Mouse (Mus musculus) heart, embryonic 15.5 days (tissue): ENCODE data around the gene Smurf1. TPM values are rescaled to one million over a fixed set of nuclear protein-coding genes. Genes with fewer than 3 reads are reported as not detected.

Experiments
- ATAC-seq: fragments of 200-750 bp; cut with Nextera tagmentation; replicated peaks from 2 replicates; pipeline ENCODE4 v1.8.0; 2017; ENCODE audit warnings: low read depth, moderate TSS enrichment; ENCODE audit not compliant: insufficient number of reproducible peaks, insufficient read depth, low FRiP score
- H3K27ac ChIP-seq: fragments of 300-500 bp; sonication (generic); 2 replicates; pipeline ENCODE4 v1.5.1; 2015; ENCODE audit warnings: mild to moderate bottlenecking, inconsistent platforms
- H3K27me3 ChIP-seq: fragments of 300-500 bp; sonication (generic); 2 replicates; pipeline ENCODE4 v1.6.1; 2015; ENCODE audit warnings: inconsistent platforms
- H3K36me3 ChIP-seq: fragments of 300-500 bp; sonication (generic); 2 replicates; pipeline ENCODE4 v1.6.1; 2015; ENCODE audit warnings: mild to moderate bottlenecking, inconsistent platforms
- H3K4me1 ChIP-seq: fragments of 300-500 bp; sonication (generic); replicated peaks from 2 replicates; pipeline ENCODE4 v1.6.1; 2015; ENCODE audit warnings: inconsistent platforms
- H3K4me2 ChIP-seq: fragments of 300-500 bp; sonication (generic); 2 replicates; pipeline ENCODE4 v1.6.1; 2015; ENCODE audit warnings: inconsistent platforms, mild to moderate bottlenecking, moderate library complexity
- H3K4me3 ChIP-seq: fragments of 300-500 bp; sonication (generic); 2 replicates; pipeline ENCODE4 v1.5.1; 2015; ENCODE audit warnings: mild to moderate bottlenecking, inconsistent platforms
- H3K9ac ChIP-seq: fragments of 300-500 bp; sonication (generic); 2 replicates; pipeline ENCODE4 v1.6.1; 2015; ENCODE audit warnings: mild to moderate bottlenecking, inconsistent platforms
- H3K9me3 ChIP-seq: fragments of 300-500 bp; sonication (generic); replicated peaks from 2 replicates; pipeline ENCODE4 v1.6.1; 2016; ENCODE audit warnings: inconsistent platforms
- WGBS: fragments of 180-500 bp; shearing (Covaris S2); methylation state at CpG from one replicate; pipeline ENCODE4 v1.1.7; 2015; ENCODE audit warnings: mixed read lengths; 5-methylcytosine and 5-hydroxymethylcytosine counted together
- polyA plus RNA-seq: library from polyadenylated mRNA; unstranded; fragments of >200 nt; fragmentation: Nextera tagmentation; extraction: Ambion mirVana; gene quantifications from 2 replicates; pipeline ENCODE4 v1.2.1, GENCODE M21; 2015

The Smurf1 gene
- polyA plus RNA-seq, 1 experiment from 2014 or later: 11.3 TPM

- no peak for ATAC-seq
- Histone ChIP-seq H3K9me3 (no peaks in the 10 kb centered on the region), H3K36me3 (no peaks in the 10 kb centered on the region), H3K27me3 (no peaks in the 10 kb centered on the region), H3K4me1 (peaks cover 25% of the 10 kb centered on the region), H3K27ac (no peak overlapping the region), H3K9ac (no peak overlapping the region), H3K4me3 (no peak overlapping the region), H3K4me2 (no peak overlapping the region)
- 82% methylated on average over 7 of the region's 7 CpGs for WGBS
Measured at GRCm38 (mm10) chr5:144954432-144954831, 11.2 kb downstream of the Smurf1 start.

DNA sequence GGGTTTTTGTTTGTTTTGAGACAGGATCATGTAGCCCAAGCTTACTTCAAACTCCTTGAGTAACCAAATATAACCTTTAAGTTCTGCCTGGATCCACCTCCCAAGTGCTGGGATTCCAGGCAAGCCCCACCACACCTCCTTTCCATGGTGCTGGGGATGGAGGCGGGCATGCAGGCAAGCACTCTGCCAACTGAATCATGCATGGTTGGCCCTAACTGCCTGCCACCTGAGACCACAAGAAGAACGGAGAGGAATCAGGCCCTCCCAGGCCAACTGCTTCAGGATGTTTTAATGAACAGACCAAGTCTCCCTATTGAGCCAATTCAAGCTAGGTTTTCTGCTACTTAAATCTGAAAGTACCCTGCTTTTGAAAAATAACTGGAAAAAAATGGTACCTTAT is 13.1 kb downstream of the Smurf1 start:
- Histone ChIP-seq H3K4me1 (peaks cover 17% of the 10 kb centered on the region; the same call in 1 of the 2 replicates), H3K36me3 (no peaks in the 10 kb centered on the region), H3K27ac (no peak overlapping the region), H3K9me3 (no peaks in the 10 kb centered on the region), H3K4me3 (no peak overlapping the region), H3K27me3 (no peaks in the 10 kb centered on the region), H3K9ac (no peak overlapping the region), H3K4me2 (no peak overlapping the region)
- 75% methylated on average over 2 of the region's 2 CpGs for WGBS
- no peak for ATAC-seq

GRCm38 (mm10) chr5:144950428-144951051 is 15.1 kb downstream of the Smurf1 start:
- no peak for ATAC-seq
- Histone ChIP-seq H3K27me3 (no peaks in the 10 kb centered on the region), H3K36me3 (no peaks in the 10 kb centered on the region), H3K27ac (no peak overlapping the region), H3K4me2 (no peak overlapping the region), H3K9me3 (no peaks in the 10 kb centered on the region), H3K9ac (no peak overlapping the region), H3K4me3 (no peak overlapping the region), H3K4me1 (peaks cover 24% of the 10 kb centered on the region)
- WGBS: 89% methylated on average over 5 of the region's 5 CpGs

- H3K36me3 ChIP-seq: no peaks in the 10 kb centered on the region
- 83% methylated on average over 4 of the region's 4 CpGs for WGBS
- H3K9ac ChIP-seq: no peak overlapping the region
- H3K4me2 ChIP-seq: no peak overlapping the region
- no peaks in the 10 kb centered on the region for H3K27me3 ChIP-seq
- no peaks in the 10 kb centered on the region for H3K9me3 ChIP-seq
- peaks cover 27% of the 10 kb centered on the region for H3K4me1 ChIP-seq
- H3K4me3 ChIP-seq: no peak overlapping the region
- ATAC-seq: no peak
- H3K27ac ChIP-seq: no peak overlapping the region
Measured at GRCm38 (mm10) chr5:144949856-144950255, 15.8 kb downstream of the Smurf1 start.

DNA sequence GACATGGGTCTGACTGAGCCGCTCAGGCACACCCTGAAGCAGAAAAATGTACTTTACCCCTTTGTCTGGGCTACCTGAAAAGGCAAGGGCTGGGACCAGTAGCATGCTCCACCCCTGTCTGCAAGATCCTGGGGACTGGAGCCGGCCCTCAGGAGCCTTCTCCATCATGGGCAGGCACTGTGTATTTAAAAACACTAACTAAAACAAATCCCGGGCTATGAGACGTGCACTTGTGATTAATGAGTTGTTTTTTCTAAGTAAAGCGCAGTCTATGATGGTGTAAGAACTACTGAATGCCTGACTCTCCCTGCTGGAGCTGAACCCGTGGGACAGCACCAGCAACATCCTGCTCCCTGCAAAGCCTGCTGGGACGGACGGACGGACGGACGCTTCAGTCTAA is 17.2 kb downstream of the Smurf1 start:
- no peak overlapping the region for H3K9ac ChIP-seq
- H3K4me2 ChIP-seq: no peak overlapping the region
- no peak overlapping the region for H3K27ac ChIP-seq
- no peak for ATAC-seq
- H3K27me3 ChIP-seq: no peaks in the 10 kb centered on the region
- peaks cover 29% of the 10 kb centered on the region for H3K4me1 ChIP-seq
- WGBS: 65% methylated on average over 11 of the region's 11 CpGs
- no peak overlapping the region for H3K4me3 ChIP-seq
- no peaks in the 10 kb centered on the region for H3K36me3 ChIP-seq
- H3K9me3 ChIP-seq: no peaks in the 10 kb centered on the region

DNA sequence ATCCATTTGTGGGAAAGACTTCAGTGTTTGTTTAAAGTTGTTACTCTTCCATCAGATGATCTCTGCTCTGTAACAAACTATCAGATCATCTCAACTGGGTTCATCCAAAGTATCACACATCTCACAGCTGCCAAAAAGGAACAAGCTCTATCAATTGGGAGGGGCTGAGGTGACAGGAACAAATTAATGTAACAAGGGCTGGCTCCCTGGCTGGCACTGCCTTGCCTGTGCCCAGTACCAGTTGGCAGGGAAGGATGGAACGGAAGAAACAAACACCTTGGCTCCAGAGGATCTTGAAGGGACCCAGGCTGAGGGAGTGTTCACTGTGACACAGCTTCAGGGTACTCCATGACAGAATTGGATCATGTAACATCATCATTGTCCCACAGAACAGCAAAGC is 17.6 kb downstream of the Smurf1 start:
- no peak overlapping the region for H3K4me2 ChIP-seq
- H3K9ac ChIP-seq: no peak overlapping the region
- peaks cover 32% of the 10 kb centered on the region for H3K4me1 ChIP-seq
- no peak for ATAC-seq
- no peak overlapping the region for H3K4me3 ChIP-seq
- no peak overlapping the region for H3K27ac ChIP-seq
- H3K36me3 ChIP-seq: no peaks in the 10 kb centered on the region
- no peaks in the 10 kb centered on the region for H3K27me3 ChIP-seq
- no peaks in the 10 kb centered on the region for H3K9me3 ChIP-seq
- 65% methylated on average over 1 of the region's 1 CpGs for WGBS

DNA sequence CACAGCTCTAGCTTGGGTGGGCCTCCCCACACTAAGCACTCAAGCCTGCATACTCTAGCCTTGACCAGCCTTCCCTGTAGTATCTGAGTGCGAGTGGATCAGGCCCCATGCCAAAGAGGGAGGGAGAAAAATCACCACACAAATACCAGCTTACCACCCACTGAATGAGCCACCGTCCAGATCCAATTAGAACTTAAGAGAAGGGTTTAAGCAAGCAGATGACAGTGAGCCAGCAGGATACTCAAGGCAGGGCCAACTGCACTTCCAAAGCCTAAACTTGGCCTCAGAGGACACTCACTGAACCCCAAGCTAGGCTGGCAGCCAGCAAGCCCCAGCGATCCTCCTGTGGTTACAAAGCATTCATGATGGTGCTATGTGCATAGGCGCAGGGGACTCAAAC is 19.6 kb downstream of the Smurf1 start:
- no peak overlapping the region for H3K4me2 ChIP-seq
- no peak overlapping the region for H3K27ac ChIP-seq
- 53% methylated on average over 4 of the region's 4 CpGs for WGBS
- H3K27me3 ChIP-seq: no peaks in the 10 kb centered on the region
- peaks cover 36% of the 10 kb centered on the region for H3K4me1 ChIP-seq
- no peaks in the 10 kb centered on the region for H3K36me3 ChIP-seq
- no peak overlapping the region for H3K4me3 ChIP-seq
- H3K9me3 ChIP-seq: no peaks in the 10 kb centered on the region
- H3K9ac ChIP-seq: no peak overlapping the region
- no peak for ATAC-seq

GRCm38 (mm10) chr5:144944932-144945331 is 20.7 kb downstream of the Smurf1 start:
- ATAC-seq: no peak
- Histone ChIP-seq H3K9me3 (no peaks in the 10 kb centered on the region), H3K4me1 (peaks cover 40% of the 10 kb centered on the region), H3K9ac (no peak overlapping the region), H3K4me2 (no peak overlapping the region), H3K27ac (no peak overlapping the region), H3K4me3 (no peak overlapping the region), H3K36me3 (no peaks in the 10 kb centered on the region), H3K27me3 (no peaks in the 10 kb centered on the region)
- 84% methylated on average over 7 of the region's 7 CpGs for WGBS

GRCm38 (mm10) chr5:144944370-144944769 is 21.3 kb downstream of the Smurf1 start:
- Histone ChIP-seq H3K27ac (no peak overlapping the region), H3K4me1 (peaks cover 36% of the 10 kb centered on the region), H3K9me3 (no peaks in the 10 kb centered on the region), H3K36me3 (no peaks in the 10 kb centered on the region), H3K27me3 (no peaks in the 10 kb centered on the region), H3K4me3 (no peak overlapping the region), H3K9ac (no peak overlapping the region), H3K4me2 (no peak overlapping the region)
- no peak for ATAC-seq
- 69% methylated on average over 4 of the region's 4 CpGs for WGBS

- Histone ChIP-seq H3K9me3 (no peaks in the 10 kb centered on the region), H3K4me3 (no peak overlapping the region), H3K27me3 (no peaks in the 10 kb centered on the region), H3K4me2 (no peak overlapping the region), H3K36me3 (no peaks in the 10 kb centered on the region), H3K27ac (no peak overlapping the region), H3K4me1 (peaks cover 33% of the 10 kb centered on the region), H3K9ac (no peak overlapping the region)
- WGBS: 64% methylated on average over 6 of the region's 6 CpGs
- ATAC-seq: no peak
Measured at GRCm38 (mm10) chr5:144943346-144943745, 22.3 kb downstream of the Smurf1 start.

DNA sequence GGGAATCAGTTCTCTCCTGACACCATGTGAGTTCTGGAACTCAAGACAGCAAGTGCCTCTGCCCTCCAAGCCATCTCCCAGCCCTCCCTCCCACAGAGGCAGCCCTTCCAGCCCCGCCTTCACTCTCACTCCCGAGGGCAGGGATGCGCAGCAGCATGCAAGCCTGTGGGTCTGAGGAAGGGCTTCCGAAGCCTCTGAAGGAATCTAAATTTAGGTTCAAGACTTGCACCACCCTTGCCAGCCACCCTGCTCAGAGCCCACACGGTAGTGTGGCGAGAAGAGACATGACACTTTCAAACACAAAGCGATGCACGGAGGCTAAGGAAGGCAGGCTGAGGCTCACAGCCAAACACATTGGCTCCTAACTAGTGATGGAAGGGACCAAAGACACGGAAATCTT is 23.2 kb downstream of the Smurf1 start:
- H3K4me3 ChIP-seq: no peak overlapping the region
- no peak overlapping the region for H3K27ac ChIP-seq
- H3K4me1 ChIP-seq: peaks cover 30% of the 10 kb centered on the region
- no peak overlapping the region for H3K9ac ChIP-seq
- ATAC-seq: no peak
- H3K4me2 ChIP-seq: no peak overlapping the region
- H3K27me3 ChIP-seq: no peaks in the 10 kb centered on the region
- 56% methylated on average over 9 of the region's 9 CpGs for WGBS
- no peaks in the 10 kb centered on the region for H3K9me3 ChIP-seq
- no peaks in the 10 kb centered on the region for H3K36me3 ChIP-seq

DNA sequence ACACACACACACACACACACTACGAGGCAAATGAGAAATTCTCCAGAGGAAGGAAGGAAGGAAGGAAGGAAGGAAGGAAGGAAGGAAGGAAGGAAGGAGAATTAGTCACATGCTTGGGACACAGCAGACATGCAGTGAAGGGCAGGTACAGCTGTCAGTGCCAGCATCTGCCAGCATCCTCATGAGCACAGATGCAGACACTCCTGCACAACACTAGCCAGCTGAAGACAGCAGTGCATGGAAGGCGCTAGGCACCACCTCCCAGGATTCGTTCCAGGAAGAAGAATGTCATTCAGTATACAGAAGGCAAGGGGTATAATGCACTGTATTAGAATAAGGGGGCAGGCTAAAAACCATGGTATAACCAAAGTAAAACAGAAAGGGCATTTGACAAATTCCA is 24.7 kb downstream of the Smurf1 start:
- 45% methylated on average over 3 of the region's 3 CpGs for WGBS
- ATAC-seq: no peak
- peaks cover 28% of the 10 kb centered on the region for H3K4me1 ChIP-seq

More for the DNA sequence above, 24.7 kb downstream of the Smurf1 start:
- Histone ChIP-seq H3K27me3 (no peaks in the 10 kb centered on the region), H3K27ac (no peak overlapping the region), H3K9ac (no peak overlapping the region), H3K9me3 (no peaks in the 10 kb centered on the region), H3K4me2 (no peak overlapping the region), H3K4me3 (no peak overlapping the region), H3K36me3 (no peaks in the 10 kb centered on the region)
